Mouse (Mus musculus) cerebellum, postnatal 36 days (tissue): Measurements from ENCODE around the gene Zdhhc7.
A peak's percentile ranks its signal among the peaks of the same experiment; 100 is the strongest.

Experiments used
- DNase-seq, 2 experiments: peaks; one replicate each; pipeline ENCODE4 v3.0.0; 2021 to 2022; ENCODE audit warnings: mixed read lengths in 2 of 2

The Zdhhc7 gene

GRCm38 (mm10) chr8:120066226-120066625 is 35.1 kb downstream of the Zdhhc7 start:
- no peak for DNase-seq

GRCm38 (mm10) chr8:120065611-120066010 is 35.7 kb downstream of the Zdhhc7 start:
- no peak for DNase-seq

GRCm38 (mm10) chr8:120063326-120063725 is 38.0 kb downstream of the Zdhhc7 start:
- no peak for DNase-seq

GRCm38 (mm10) chr8:120062742-120063141 is 38.5 kb downstream of the Zdhhc7 start:
- DNase-seq = no peak

GRCm38 (mm10) chr8:120057078-120057477 is 44.2 kb downstream of the Zdhhc7 start:
- no peak for DNase-seq

GRCm38 (mm10) chr8:120054833-120055232 is 46.4 kb downstream of the Zdhhc7 start:
- DNase-seq = no peak

GRCm38 (mm10) chr8:120052318-120052717 is 49.0 kb downstream of the Zdhhc7 start:
- DNase-seq = no peak

GRCm38 (mm10) chr8:120051908-120052307 is 49.4 kb downstream of the Zdhhc7 start:
- no peak for DNase-seq

- no peak for DNase-seq
Observed at GRCm38 (mm10) chr8:120051006-120051405, 50.3 kb downstream of the Zdhhc7 start.

- DNase-seq = peak in 1 of 2 experiments; percentile 47
Observed at GRCm38 (mm10) chr8:120050376-120050775, 50.9 kb downstream of the Zdhhc7 start.

GRCm38 (mm10) chr8:120049949-120050348 is 51.3 kb downstream of the Zdhhc7 start:
- no peak for DNase-seq

- DNase-seq = peak; percentile 85 to 88
Observed at GRCm38 (mm10) chr8:120046258-120047020, 54.8 kb downstream of the Zdhhc7 start.

GRCm38 (mm10) chr8:120045471-120045870 is 55.8 kb downstream of the Zdhhc7 start:
- DNase-seq = no peak

GRCm38 (mm10) chr8:120044907-120045306 is 56.4 kb downstream of the Zdhhc7 start:
- DNase-seq = no peak

GRCm38 (mm10) chr8:120042542-120043312 is 58.6 kb downstream of the Zdhhc7 start:
- no peak for DNase-seq

- DNase-seq = no peak
Observed at GRCm38 (mm10) chr8:120040861-120041260, 60.4 kb downstream of the Zdhhc7 start.

GRCm38 (mm10) chr8:120039313-120039919 is 61.9 kb downstream of the Zdhhc7 start:
- DNase-seq = no peak

GRCm38 (mm10) chr8:120038741-120039140 is 62.5 kb downstream of the Zdhhc7 start:
- no peak for DNase-seq

- no peak for DNase-seq
Observed at GRCm38 (mm10) chr8:120037611-120038010, 63.7 kb downstream of the Zdhhc7 start.

GRCm38 (mm10) chr8:120037199-120037598 is 64.1 kb downstream of the Zdhhc7 start:
- DNase-seq = no peak

- DNase-seq = no peak
Observed at GRCm38 (mm10) chr8:120036578-120036977, 64.7 kb downstream of the Zdhhc7 start.

- DNase-seq = no peak
Observed at GRCm38 (mm10) chr8:120036111-120036510, 65.2 kb downstream of the Zdhhc7 start.

- DNase-seq = no peak
Observed at GRCm38 (mm10) chr8:120034471-120034870, 66.8 kb downstream of the Zdhhc7 start.
